31 mouse cellular contexts compared by ENCODE assay signal in the genomic region with DNA sequence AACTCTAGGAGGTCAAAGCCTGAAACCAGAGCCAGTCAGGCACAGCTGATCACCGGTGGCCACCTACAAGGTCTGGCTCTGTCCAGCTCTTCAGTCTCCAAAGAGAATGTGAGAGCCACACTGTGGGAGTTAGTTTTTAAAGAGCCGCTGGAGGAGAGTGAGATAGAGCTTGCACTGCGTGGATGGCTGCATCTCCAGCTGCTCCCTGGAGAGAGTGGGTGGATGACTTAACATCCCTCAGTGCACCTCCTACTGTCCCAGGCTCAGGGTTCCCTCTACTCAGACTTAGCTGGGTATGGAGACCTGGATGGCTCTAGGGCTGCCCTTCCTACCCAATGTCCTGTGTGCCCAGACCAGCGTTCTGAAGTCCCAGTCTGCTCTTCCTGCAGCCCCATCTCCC. TPM values are rescaled to one million over a fixed set of nuclear protein-coding genes. Genes with fewer than 3 reads are reported as not detected.
DNase-seq lines count a peak whose midpoint lies in the region; ATAC-seq and TF ChIP-seq lines count a peak whose summit lies in the region.
"Had no signal": no experiment of that assay in that cellular context is flagged by ENCODE, and none has a peak within 500 bp of the region (broad histone marks: within the 10 kb centered on the region; RNA-seq: fewer than 3 reads in every experiment).

No protein-coding gene starts in this region.

- H3K4me1 ChIP-seq in embryonic facial prominence, embryonic 13.5 days = no peaks in the 10 kb centered on the region
- no peaks in the 10 kb centered on the region for H3K4me1 ChIP-seq in stomach, postnatal 0 days (replicated peaks; ENCODE audit: control insufficient read depth, insufficient read depth)
- H3K4me1 ChIP-seq in hindbrain, embryonic 13.5 days (replicated peaks) = no peaks in the 10 kb centered on the region; the same call in 1 of the 2 replicates
- H3K4me1 ChIP-seq: forebrain, embryonic 12.5 days; heart, embryonic 12.5 days; liver, embryonic 12.5 days; midbrain, embryonic 12.5 days; neural tube, embryonic 12.5 days had no signal

- no peak for TF ChIP-seq CTCF in stomach, postnatal 0 days (IDR thresholded peaks at IDR 0.05; ENCODE audit: low read depth)

- peaks cover 57% of the 10 kb centered on the region for H3K27me3 ChIP-seq in embryonic facial prominence, embryonic 13.5 days
- H3K27me3 ChIP-seq in stomach, postnatal 0 days (ENCODE audit: control insufficient read depth, insufficient read depth, low read length) = no peaks in the 10 kb centered on the region
- peaks cover 63% of the 10 kb centered on the region for H3K27me3 ChIP-seq in hindbrain, embryonic 13.5 days

- peak; percentile 27 to 31 for DNase-seq in frontal cortex, postnatal 36 days (ENCODE audit: low spot score in 2 of 2)
- no peak for DNase-seq in frontal cortex, postnatal 10 days (ENCODE audit: low spot score in 2 of 2)
- DNase-seq in right cerebral cortex, adult 18-20 months = peak; percentile 67
- no peak for DNase-seq in right cerebral cortex, postnatal 25 days
- DNase-seq in stomach, postnatal 0 days (ENCODE audit: low spot score) = no peak
- DNase-seq: adrenal gland, adult 2 months; cerebellum, adult 8-10 months; forebrain, postnatal 0 days; heart, adult 2 months; heart, postnatal 4 days; lung, postnatal 4 days had no signal

- peak overlapping the region; percentile 34 for H3K4me3 ChIP-seq in embryonic facial prominence, embryonic 13.5 days
- 0 out of 2 replicates have a peak overlapping the region, but pooled peaks have one; percentile 1 for H3K4me3 ChIP-seq in stomach, postnatal 0 days (ENCODE audit: low read depth, low read length)
- no peak overlapping the region for H3K4me3 ChIP-seq in hindbrain, embryonic 13.5 days
- H3K4me3 ChIP-seq: forebrain, embryonic 12.5 days; heart, adult 2 months; heart, embryonic 12.5 days; left cerebral cortex, adult 2 months; liver, embryonic 12.5 days; megakaryocyte, embryonic 14.5 days; midbrain, embryonic 12.5 days; myocyte; neural tube, embryonic 12.5 days had no signal

- H3K36me3 ChIP-seq in embryonic facial prominence, embryonic 13.5 days = no peaks in the 10 kb centered on the region
- no peaks in the 10 kb centered on the region for H3K36me3 ChIP-seq in stomach, postnatal 0 days (ENCODE audit: control insufficient read depth, insufficient read depth, low read length)
- H3K36me3 ChIP-seq in hindbrain, embryonic 13.5 days = no peaks in the 10 kb centered on the region
- H3K36me3 ChIP-seq: forebrain, embryonic 12.5 days; heart, embryonic 12.5 days; liver, embryonic 12.5 days; midbrain, embryonic 12.5 days; neural tube, embryonic 12.5 days had no signal

- TF ChIP-seq EP300 in stomach, postnatal 0 days (optimal IDR thresholded peaks at IDR 0.05) = no peak

- WGBS in embryonic facial prominence, embryonic 13.5 days = 51% methylated on average over 4 of the region's 4 CpGs
- WGBS in stomach, postnatal 0 days = 44% methylated on average over 4 of the region's 4 CpGs
- 67% methylated on average over 4 of the region's 4 CpGs for WGBS in hindbrain, embryonic 13.5 days

- no peak for ATAC-seq in embryonic facial prominence, embryonic 13.5 days (ENCODE audit: insufficient number of reproducible peaks, insufficient read depth, low FRiP score, low TSS enrichment, low read depth)
- ATAC-seq in stomach, postnatal 0 days (ENCODE audit: low FRiP score, low TSS enrichment) = no peak
- ATAC-seq in hindbrain, embryonic 13.5 days (ENCODE audit: low FRiP score) = no peak
- ATAC-seq: forebrain, postnatal 0 days; intestine, postnatal 0 days had no signal

- H3K4me2 ChIP-seq in embryonic facial prominence, embryonic 13.5 days = peak overlapping the region; percentile 45
- peak overlapping the region; percentile 23; the same call in 1 of the 2 replicates for H3K4me2 ChIP-seq in stomach, postnatal 0 days (replicated peaks; ENCODE audit: low read depth)
- no peak overlapping the region for H3K4me2 ChIP-seq in hindbrain, embryonic 13.5 days
- H3K4me2 ChIP-seq: forebrain, embryonic 12.5 days; heart, embryonic 12.5 days; hindbrain, embryonic 14.5 days; liver, embryonic 12.5 days; midbrain, embryonic 12.5 days; neural tube, embryonic 12.5 days had no signal

- H3K9me3 ChIP-seq in embryonic facial prominence, embryonic 13.5 days = no peaks in the 10 kb centered on the region; the same call in 1 of the 2 replicates
- no peaks in the 10 kb centered on the region for H3K9me3 ChIP-seq in stomach, postnatal 0 days (ENCODE audit: control insufficient read depth, low read length)
- no peaks in the 10 kb centered on the region for H3K9me3 ChIP-seq in hindbrain, embryonic 13.5 days
- H3K9me3 ChIP-seq: forebrain, embryonic 12.5 days; heart, embryonic 12.5 days; liver, embryonic 12.5 days; midbrain, embryonic 12.5 days; neural tube, embryonic 12.5 days had no signal

- no peak overlapping the region for H3K9ac ChIP-seq in embryonic facial prominence, embryonic 13.5 days
- no peak overlapping the region for H3K9ac ChIP-seq in stomach, postnatal 0 days (ENCODE audit: low read length)
- H3K9ac ChIP-seq in hindbrain, embryonic 13.5 days = no peak overlapping the region
- H3K9ac ChIP-seq: forebrain, embryonic 12.5 days; forebrain, postnatal 0 days; heart, embryonic 12.5 days; hindbrain, embryonic 14.5 days; liver, embryonic 12.5 days; liver, postnatal 0 days; midbrain, embryonic 12.5 days; neural tube, embryonic 12.5 days had no signal

- no peak overlapping the region for H3K27ac ChIP-seq in embryonic facial prominence, embryonic 13.5 days
- H3K27ac ChIP-seq in stomach, postnatal 0 days (replicated peaks) = no peak overlapping the region
- H3K27ac ChIP-seq in hindbrain, embryonic 13.5 days = no peak overlapping the region
- H3K27ac ChIP-seq: forebrain, embryonic 12.5 days; heart, adult 2 months; hindbrain, embryonic 14.5 days; left cerebral cortex, adult 2 months; liver, embryonic 12.5 days; midbrain, embryonic 12.5 days; neural tube, embryonic 12.5 days had no signal

RNA-seq across cellular contexts. Expression of a gene that starts 37.7 kb away (rescaled TPM):
- polyA plus RNA-seq in embryonic facial prominence, embryonic 13.5 days (2015; fragmentation: Nextera tagmentation; extraction: Ambion mirVana) = not detected in 2 replicates
- polyA plus RNA-seq in stomach, postnatal 0 days (2015; fragmentation: Nextera tagmentation; extraction: Ambion mirVana) = 0.07 TPM in 1 of 2 replicates, not detected in the other
- polyA plus RNA-seq in hindbrain, embryonic 13.5 days (2015; fragmentation: Nextera tagmentation; extraction: Ambion mirVana) = not detected in 2 replicates
- polyA plus RNA-seq: adrenal gland, adult 2 months; embryonic facial prominence, embryonic 11.5 days; forebrain, embryonic 12.5 days; forebrain, postnatal 0 days; heart, adult 2 months; heart, postnatal 0 days; hindbrain, embryonic 14.5 days; kidney, embryonic 14.5 days; limb, embryonic 11.5 days; liver, postnatal 0 days; lung, embryonic 16.5 days; midbrain, embryonic 12.5 days; midbrain, postnatal 0 days; myocyte; neural tube, embryonic 12.5 days; thymus, postnatal 0 days had no signal

RNA-seq across cellular contexts. Expression of a gene that starts 54.2 kb away (rescaled TPM):
- polyA plus RNA-seq in embryonic facial prominence, embryonic 13.5 days (2015; fragmentation: Nextera tagmentation; extraction: Ambion mirVana) = 12.5 and 16.8 TPM in 2 replicates
- 29.8 and 31.2 TPM in 2 replicates for polyA plus RNA-seq in stomach, postnatal 0 days (2015; fragmentation: Nextera tagmentation; extraction: Ambion mirVana)
- 7.3 and 8.1 TPM in 2 replicates for polyA plus RNA-seq in hindbrain, embryonic 13.5 days (2015; fragmentation: Nextera tagmentation; extraction: Ambion mirVana)

RNA-seq across cellular contexts. Expression of a gene that starts 59.8 kb away (rescaled TPM):
- 4.5 and 5.7 TPM in 2 replicates for polyA plus RNA-seq in embryonic facial prominence, embryonic 13.5 days (2015; fragmentation: Nextera tagmentation; extraction: Ambion mirVana)
- polyA plus RNA-seq in stomach, postnatal 0 days (2015; fragmentation: Nextera tagmentation; extraction: Ambion mirVana) = 1.0 and 1.3 TPM in 2 replicates
- 0.36 and 0.97 TPM in 2 replicates for polyA plus RNA-seq in hindbrain, embryonic 13.5 days (2015; fragmentation: Nextera tagmentation; extraction: Ambion mirVana)
- polyA plus RNA-seq: heart, postnatal 0 days; liver, postnatal 0 days; myocyte had no signal

Comparison
In these comparisons a context has a peak if more than half of its experiments do, and no peak if none do; other contexts are left out.
1. DNase-seq: peak in frontal cortex, postnatal 36 days (2 of 2) and right cerebral cortex, adult 18-20 months (single experiment); none in frontal cortex, postnatal 10 days (0 of 2), right cerebral cortex, postnatal 25 days (single experiment) and stomach, postnatal 0 days (single experiment).